Mouse (Mus musculus): ENCODE results near the gene Arl16. TPM values are rescaled to one million over a fixed set of nuclear protein-coding genes. Genes with fewer than 3 reads are reported as not detected.
"Not testable (repeated sequence)": the region's sequence is repeated elsewhere in the genome, so short reads cannot be mapped to it uniquely, and the experiment has no call there.

The Arl16 gene
- 10 to 100 TPM; 11.4 to 11.8 TPM for total RNA-seq (2021)
- long read RNA-seq, experiment 1, transcript Arl16-201 (5 exons, 911 nt) = major isoform, 6 of 14 reads
- long read RNA-seq, experiment 1, partial matches to known transcripts = 0 of 14 reads
- long read RNA-seq, experiment 1, other reads (novel, unspliced or antisense) = 0 of 14 reads
- long read RNA-seq, experiment 2, partial matches to known transcripts = 0 of 7 reads
- long read RNA-seq, experiment 2, other reads (novel, unspliced or antisense) = 1 of 7 reads

GRCm38 (mm10) chr11:120467051-120467735, at the start of gene Arl16:
Arl16 (minus strand) TSS chr11:120467607.
- peak; percentile 95 for DNase-seq
- intact Hi-C loops (cut with DNase I; ENCODE audit: low total_unique reads) = no loop called here

- DNase-seq = no peak
- intact Hi-C loops (cut with DNase I; ENCODE audit: low total_unique reads) = loop anchor here (5.0 kb wide), 1 partner anchor 95 kb away; no protein-coding TSS in a partner anchor
Measured at GRCm38 (mm10) chr11:120517147-120517546, 49.7 kb upstream of the Arl16 start.

GRCm38 (mm10) chr11:120515611-120516010, 48.2 kb upstream of the Arl16 start:
- intact Hi-C loops (cut with DNase I; ENCODE audit: low total_unique reads) = loop anchor here (5.0 kb wide), 1 partner anchor 97 kb away; no protein-coding TSS in a partner anchor
- peak; percentile 84 for DNase-seq

- intact Hi-C loops (cut with DNase I; ENCODE audit: low total_unique reads) = loop anchor here (5.0 kb wide), 1 partner anchor 48 kb away; no protein-coding TSS in a partner anchor
- DNase-seq = not testable (repeated sequence)
Measured at GRCm38 (mm10) chr11:120514262-120514661, 46.9 kb upstream of the Arl16 start.

- intact Hi-C loops (cut with DNase I; ENCODE audit: low total_unique reads) = loop anchor here (5.0 kb wide), 1 partner anchor 49 kb away; no protein-coding TSS in a partner anchor
- DNase-seq = no peak
Measured at GRCm38 (mm10) chr11:120512790-120513453, 45.5 kb upstream of the Arl16 start.

GRCm38 (mm10) chr11:120510375-120511030, 43.1 kb upstream of the Arl16 start:
- intact Hi-C loops (cut with DNase I; ENCODE audit: low total_unique reads) = loop anchor here (5.0 kb wide), 1 partner anchor 52 kb away; no protein-coding TSS in a partner anchor
- DNase-seq = no peak

GRCm38 (mm10) chr11:120509940-120510339, 42.5 kb upstream of the Arl16 start:
- DNase-seq = no peak
- intact Hi-C loops (cut with DNase I; ENCODE audit: low total_unique reads) = loop anchor here (5.0 kb wide), 1 partner anchor 52 kb away; no protein-coding TSS in a partner anchor

- DNase-seq = no peak
- intact Hi-C loops (cut with DNase I; ENCODE audit: low total_unique reads) = no loop called here
Measured at GRCm38 (mm10) chr11:120508290-120508870, 41.0 kb upstream of the Arl16 start.

GRCm38 (mm10) chr11:120507611-120508289, 40.3 kb upstream of the Arl16 start:
- intact Hi-C loops (cut with DNase I; ENCODE audit: low total_unique reads) = no loop called here
- no peak for DNase-seq

- intact Hi-C loops (cut with DNase I; ENCODE audit: low total_unique reads) = no loop called here
- no peak for DNase-seq
Measured at GRCm38 (mm10) chr11:120506899-120507298, 39.5 kb upstream of the Arl16 start.

- no peak for DNase-seq
- intact Hi-C loops (cut with DNase I; ENCODE audit: low total_unique reads) = no loop called here
Measured at GRCm38 (mm10) chr11:120505661-120506060, 38.3 kb upstream of the Arl16 start.

GRCm38 (mm10) chr11:120501701-120502100, 34.3 kb upstream of the Arl16 start:
- intact Hi-C loops (cut with DNase I; ENCODE audit: low total_unique reads) = no loop called here
- no peak for DNase-seq

GRCm38 (mm10) chr11:120501018-120501417, 33.6 kb upstream of the Arl16 start:
- DNase-seq = no peak
- intact Hi-C loops (cut with DNase I; ENCODE audit: low total_unique reads) = no loop called here

- intact Hi-C loops (cut with DNase I; ENCODE audit: low total_unique reads) = no loop called here
- no peak for DNase-seq
Measured at GRCm38 (mm10) chr11:120500357-120500756, 33.0 kb upstream of the Arl16 start.

- no peak for DNase-seq
- intact Hi-C loops (cut with DNase I; ENCODE audit: low total_unique reads) = loop anchor here (5.0 kb wide), 1 partner anchor 107 kb away; the partner anchor contains the start of gene Npb
Measured at GRCm38 (mm10) chr11:120499894-120500293, 32.5 kb upstream of the Arl16 start.

- DNase-seq = no peak
- intact Hi-C loops (cut with DNase I; ENCODE audit: low total_unique reads) = loop anchor here (5.0 kb wide), 1 partner anchor 108 kb away; the partner anchor contains the start of gene Npb
Measured at GRCm38 (mm10) chr11:120498891-120499290, 31.5 kb upstream of the Arl16 start.

- DNase-seq = no peak
- intact Hi-C loops (cut with DNase I; ENCODE audit: low total_unique reads) = loop anchor here (5.0 kb wide), 1 partner anchor 109 kb away; the partner anchor contains the start of gene Npb
Measured at GRCm38 (mm10) chr11:120498226-120498625, 30.8 kb upstream of the Arl16 start.

- intact Hi-C loops (cut with DNase I; ENCODE audit: low total_unique reads) = loop anchor here (5.0 kb wide), 1 partner anchor 110 kb away; the partner anchor contains the start of gene Npb
- no peak for DNase-seq
Measured at GRCm38 (mm10) chr11:120497436-120497835, 30.0 kb upstream of the Arl16 start.
